In genomic region chrX:94486001-94486792, GRCm38 (mm10) we compare ENCODE assay signal across 20 mouse cellular contexts. TPM values are rescaled to one million over a fixed set of nuclear protein-coding genes. Genes with fewer than 3 reads are reported as not detected.
DNase-seq lines count a peak whose midpoint lies in the region; ATAC-seq and TF ChIP-seq lines count a peak whose summit lies in the region.
"Had no signal": no experiment of that assay in that cellular context is flagged by ENCODE, and none has a peak within 500 bp of the region (broad histone marks: within the 10 kb centered on the region; RNA-seq: fewer than 3 reads in every experiment).

No protein-coding gene starts in this region.

- H3K9ac ChIP-seq in heart, embryonic 11.5 days (ENCODE audit: low read depth, low read length) = no peak overlapping the region
- no peak overlapping the region for H3K9ac ChIP-seq in MEL (ENCODE audit: control insufficient read depth, low read depth, low read length, poor library complexity, severe bottlenecking)
- H3K9ac ChIP-seq in liver, embryonic 15.5 days = no peak overlapping the region
- H3K9ac ChIP-seq: forebrain, embryonic 15.5 days had no signal

- DNase-seq in heart, postnatal 36 days = no peak
- DNase-seq in MEL (ENCODE audit: low read depth, low spot score) = peak; percentile 45
- no peak for DNase-seq in frontal cortex, postnatal 36 days (ENCODE audit: low spot score in 2 of 2)
- no peak for DNase-seq in kidney, postnatal 36 days
- no peak for DNase-seq in lung, postnatal 4 days
- DNase-seq: adrenal gland, postnatal 36 days; cerebellum, adult 8-10 months; kidney, adult 2 months; kidney, postnatal 4 days; lung, adult 2 months; retina, postnatal 1 day; thymus, postnatal 36 days had no signal

- no peak overlapping the region for H3K4me2 ChIP-seq in heart, embryonic 11.5 days
- H3K4me2 ChIP-seq in liver, embryonic 15.5 days = peak overlapping the region; percentile 40; the same call in 1 of the 2 replicates
- H3K4me2 ChIP-seq: forebrain, embryonic 15.5 days had no signal

- no peaks in the 10 kb centered on the region for H3K36me3 ChIP-seq in heart, embryonic 11.5 days (ENCODE audit: control insufficient read depth, insufficient read depth, low read length)
- no peaks in the 10 kb centered on the region for H3K36me3 ChIP-seq in MEL (ENCODE audit: control insufficient read depth in 1 of 2, insufficient read depth in 2 of 2, low read length in 2 of 2)
- H3K36me3 ChIP-seq in liver, embryonic 15.5 days (replicated peaks) = no peaks in the 10 kb centered on the region
- H3K36me3 ChIP-seq: embryonic facial prominence, embryonic 10.5 days; forebrain, embryonic 15.5 days; midbrain, embryonic 10.5 days had no signal

- H3K27ac ChIP-seq in heart, embryonic 11.5 days (ENCODE audit: low read depth, low read length) = no peak overlapping the region
- no peak overlapping the region for H3K27ac ChIP-seq in MEL (ENCODE audit: control insufficient read depth, low read depth, low read length)
- H3K27ac ChIP-seq in liver, embryonic 15.5 days (replicated peaks) = peak overlapping the region; percentile 85
- H3K27ac ChIP-seq: embryonic facial prominence, embryonic 10.5 days; forebrain, embryonic 15.5 days; midbrain, embryonic 10.5 days had no signal

- no peak overlapping the region for H3K4me3 ChIP-seq in heart, embryonic 11.5 days (ENCODE audit: low read depth, low read length)
- H3K4me3 ChIP-seq in MEL (ENCODE audit: control insufficient read depth in 1 of 2, insufficient read depth in 1 of 2, low read depth in 2 of 2, low read length in 2 of 2) = no peak overlapping the region
- no peak overlapping the region for H3K4me3 ChIP-seq in liver, embryonic 15.5 days (replicated peaks)
- H3K4me3 ChIP-seq: embryonic facial prominence, embryonic 10.5 days; forebrain, embryonic 15.5 days; midbrain, embryonic 10.5 days had no signal

- no peak for TF ChIP-seq CTCF in MEL (IDR thresholded peaks at IDR 0.05 in 2 of 3, conservative IDR thresholded peaks at IDR 0.05 in 1 of 3; ENCODE audit: control insufficient read depth in 1 of 3, insufficient read depth in 1 of 3, low read depth in 2 of 3, low read length in 3 of 3, poor library complexity in 1 of 3, severe bottlenecking in 1 of 3)

- TF ChIP-seq POLR2A in MEL (IDR thresholded peaks at IDR 0.05; ENCODE audit: control insufficient read depth in 1 of 2, insufficient read depth in 1 of 2, low read depth in 1 of 2, low read length in 2 of 2, poor library complexity in 1 of 2) = no peak

- 68% methylated on average over 2 of the region's 2 CpGs for WGBS in heart, embryonic 11.5 days (ENCODE audit: insufficient replicate concordance)
- 53% methylated on average over 2 of the region's 2 CpGs for WGBS in liver, embryonic 15.5 days (ENCODE audit: insufficient replicate concordance)

- TF ChIP-seq RAD21 in MEL (IDR thresholded peaks at IDR 0.05; ENCODE audit: low read depth, low read length) = no peak

- TF ChIP-seq EP300 in MEL (IDR thresholded peaks at IDR 0.05; ENCODE audit: low read depth in 1 of 2, low read length in 2 of 2) = no peak

- 0 out of 2 replicates have a peak, but pooled peaks cover 4% of the 10 kb centered on the region for H3K27me3 ChIP-seq in heart, embryonic 11.5 days (ENCODE audit: control insufficient read depth, insufficient read depth, low read length)
- H3K27me3 ChIP-seq in MEL (ENCODE audit: control insufficient read depth in 1 of 2, insufficient read depth in 2 of 2, low read length in 2 of 2) = no peaks in the 10 kb centered on the region; a peak in 1 of 4 replicates
- H3K27me3 ChIP-seq in liver, embryonic 15.5 days = peaks cover 10% of the 10 kb centered on the region; the same call in 1 of the 2 replicates
- H3K27me3 ChIP-seq: forebrain, embryonic 15.5 days had no signal

- H3K9me3 ChIP-seq in heart, embryonic 11.5 days (replicated peaks; ENCODE audit: control insufficient read depth, low read length) = no peaks in the 10 kb centered on the region
- H3K9me3 ChIP-seq in MEL (replicated peaks; ENCODE audit: insufficient read depth, low read length) = no peaks in the 10 kb centered on the region
- H3K9me3 ChIP-seq in liver, embryonic 15.5 days (replicated peaks) = no peaks in the 10 kb centered on the region
- H3K9me3 ChIP-seq: embryonic facial prominence, embryonic 10.5 days; forebrain, embryonic 15.5 days; midbrain, embryonic 10.5 days had no signal

- peak; percentile 77 for ATAC-seq in heart, embryonic 11.5 days (replicated peaks; ENCODE audit: insufficient number of reproducible peaks, low FRiP score, low TSS enrichment)
- peak; percentile 91 for ATAC-seq in erythroid progenitor cell, adult 5-6 weeks (replicated peaks; ENCODE audit: low FRiP score, poor library complexity, severe bottlenecking)
- ATAC-seq in liver, embryonic 15.5 days (ENCODE audit: insufficient read depth) = peak; percentile 100
- ATAC-seq: CD4-positive, CD25-positive, alpha-beta regulatory T cell, adult 4 months; forebrain, embryonic 15.5 days; hindbrain, embryonic 16.5 days had no signal

- H3K4me1 ChIP-seq in heart, embryonic 11.5 days (ENCODE audit: control insufficient read depth, insufficient read depth, low read length) = no peaks in the 10 kb centered on the region
- no peaks in the 10 kb centered on the region for H3K4me1 ChIP-seq in MEL (ENCODE audit: control insufficient read depth in 1 of 2, insufficient read depth in 2 of 2, low read length in 2 of 2)
- peaks cover 5% of the 10 kb centered on the region for H3K4me1 ChIP-seq in liver, embryonic 15.5 days (replicated peaks)
- H3K4me1 ChIP-seq: embryonic facial prominence, embryonic 10.5 days; forebrain, embryonic 15.5 days; midbrain, embryonic 10.5 days had no signal

- H3K79me2 ChIP-seq in MEL (ENCODE audit: control insufficient read depth, insufficient read depth, low read length, poor library complexity) = no peaks in the 10 kb centered on the region

- intact Hi-C loops in heart, postnatal 36 days (cut with DNase I) = no loop called here

TF ChIP-seq in MEL, 35 proteins besides CTCF, POLR2A, EP300 and RAD21:
- TF ChIP-seq BHLHE40 (IDR thresholded peaks at IDR 0.05; ENCODE audit: borderline replicate concordance, low read depth, low read length) (no peak), GATA1 (IDR thresholded peaks at IDR 0.05; ENCODE audit: low read depth, low read length) (0 out of 2 replicates have a peak, but pooled peaks have one; percentile 13)

RNA-seq across cellular contexts. Expression of gene Maged1, which starts 55.7 kb away (rescaled TPM):
- 516 and 576 TPM in 2 replicates for polyA plus RNA-seq in heart, embryonic 11.5 days (2014; fragmentation: Nextera tagmentation; extraction: Ambion mirVana)
- total RNA-seq in heart, postnatal 36 days (2021) = 10 to 100 TPM; 91.1 to 98.4 TPM
- 12.1 and 12.9 TPM in 2 replicates for total RNA-seq in MEL (2012; rRNA removed)
- 10 to 100 TPM in 1 of 2 experiments, not detected in 1; 30.4 TPM for polyA plus RNA-seq in MEL (2012; ENCODE audit: insufficient read depth in 1 of 2, insufficient read length in 2 of 2, low read depth in 1 of 2, low replicate concordance in 2 of 2, missing spikeins in 1 of 2)
- total RNA-seq in erythroid progenitor cell, adult 5-6 weeks (2015; ENCODE audit: low replicate concordance) = 1.8 and 3.4 TPM in 2 replicates
- 0.53 and 2.2 TPM in 2 replicates for total RNA-seq in erythroid progenitor cell, adult 5-6 weeks (2017; ENCODE audit: low replicate concordance)
- polyA plus RNA-seq in liver, embryonic 15.5 days (2015; fragmentation: Nextera tagmentation; extraction: Ambion mirVana) = 76.8 and 80.7 TPM in 2 replicates
